Mouse (Mus musculus) bone marrow macrophage, adult 2 months (primary cell): ENCODE measurements around the gene Pitpnc1.

Experiments
- CTCF ChIP-seq: IDR thresholded peaks from 2 replicates; pipeline ENCODE4 v1.5.1; 2012; ENCODE audit warnings: low read depth, mild to moderate bottlenecking, low read length, moderate library complexity
- POLR2A ChIP-seq: IDR thresholded peaks from 2 replicates; pipeline ENCODE4 v1.6.1; 2012; ENCODE audit warnings: mild to moderate bottlenecking, low read depth, low read length, borderline replicate concordance

GRCm38 (mm10) chr11:107358695-107359094, 111.8 kb downstream of the Pitpnc1 start:
- no peak for TF ChIP-seq POLR2A
- TF ChIP-seq CTCF, result no peak
